Mouse (Mus musculus): ENCODE results near the gene Bbip1.
"Not testable (repeated sequence)": the region's sequence is repeated elsewhere in the genome, so short reads cannot be mapped to it uniquely, and the experiment has no call there.

The Bbip1 gene

DNA sequence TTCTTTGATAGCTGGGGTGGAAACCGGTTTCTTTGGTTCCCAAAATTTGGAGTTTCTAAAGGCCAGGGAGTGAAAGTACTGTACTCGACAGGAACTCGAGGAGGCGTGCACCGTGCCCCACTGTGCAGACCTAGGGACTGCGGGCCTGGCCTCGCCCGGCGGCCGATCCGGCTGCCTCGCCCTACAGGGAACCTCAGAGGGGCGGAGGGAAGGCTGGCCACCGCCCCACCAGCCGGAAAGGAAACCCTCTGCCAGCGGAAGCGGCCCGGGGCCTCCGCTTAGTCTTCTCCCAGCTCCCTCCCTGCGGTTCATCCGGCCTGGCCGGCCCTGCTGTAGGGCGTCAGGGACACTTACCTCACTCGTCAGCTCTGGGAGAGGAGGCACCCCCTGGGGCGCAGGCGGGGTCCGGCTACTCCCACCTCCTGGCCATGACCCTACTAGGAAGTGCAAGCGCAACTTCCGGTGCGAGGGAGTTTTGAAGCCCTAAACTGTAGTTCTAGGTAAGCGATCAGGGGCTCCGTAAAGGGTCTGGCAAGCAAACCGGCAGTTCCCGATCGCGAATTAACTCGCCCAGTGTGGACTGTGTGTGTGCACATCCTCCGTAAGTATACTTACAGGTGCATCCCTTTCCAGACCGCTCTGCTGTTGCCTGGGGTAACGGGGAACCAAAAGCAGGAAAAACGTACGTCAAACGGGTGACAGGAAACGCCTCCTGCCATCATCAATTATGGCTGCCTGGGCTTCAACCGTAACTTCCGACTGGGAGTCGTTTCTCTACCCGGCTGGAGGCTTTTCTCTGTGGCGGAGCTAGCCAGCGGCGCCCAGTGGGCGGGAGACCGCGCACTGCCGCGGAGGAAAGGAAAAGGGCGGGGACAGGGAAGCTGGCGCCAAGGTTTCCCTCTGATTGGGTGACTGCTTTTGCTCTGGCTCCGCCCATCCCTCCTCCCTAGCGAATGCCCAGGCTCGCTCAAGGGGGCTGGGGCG is at the start of gene Bbip1, which contains the start of gene Shoc2:
TSS of gene Bbip1 (minus strand) at position 826 of the 984 bp plus-strand sequence.
TSS of gene Shoc2 (plus strand) at position 505 of the 984 bp plus-strand sequence.
- DNase-seq (ENCODE audit: low spot score in 2 of 2) = peak; percentile 94 to 100

DNA sequence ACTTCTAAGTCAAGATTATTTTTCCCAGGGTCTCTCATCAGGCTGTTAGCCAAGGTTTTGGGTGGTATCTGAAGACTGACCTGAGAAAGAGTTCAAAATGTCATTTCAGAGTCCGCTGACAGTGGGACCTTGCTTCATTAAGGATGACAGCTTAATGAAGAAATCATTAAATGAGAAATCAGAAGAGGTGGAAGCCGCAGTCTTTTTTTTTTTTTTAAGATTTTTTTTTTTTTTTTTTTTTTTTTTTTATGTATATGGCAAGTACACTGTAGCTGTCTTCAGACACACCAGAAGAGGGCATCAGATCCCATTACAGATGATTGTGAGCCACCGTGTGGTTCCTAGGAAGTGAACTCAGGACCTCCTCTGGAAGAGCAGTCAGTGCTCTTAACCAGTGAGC is 49.4 kb upstream of the Bbip1 start:
- DNase-seq (ENCODE audit: low spot score in 2 of 2) = no peak

DNA sequence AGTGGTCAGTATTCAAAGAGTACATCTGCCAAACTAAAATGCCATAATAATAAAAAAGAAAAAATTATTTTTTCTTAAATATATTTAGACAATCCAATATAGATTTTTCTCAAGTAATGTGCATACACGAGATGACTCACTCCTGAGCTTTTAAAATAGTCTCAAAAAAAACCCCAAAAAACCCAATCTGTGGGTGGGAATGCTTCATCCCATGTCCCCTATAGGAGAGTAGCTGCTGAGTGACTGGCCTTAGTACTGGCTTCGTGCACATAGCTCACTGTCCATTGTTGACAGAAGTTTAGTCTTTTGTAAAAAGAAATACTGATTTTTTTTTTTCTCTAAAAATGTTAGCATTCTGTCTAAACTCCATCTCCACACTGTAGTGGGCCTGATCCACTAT is 46.1 kb upstream of the Bbip1 start:
- DNase-seq (ENCODE audit: low spot score in 2 of 2) = no peak

DNA sequence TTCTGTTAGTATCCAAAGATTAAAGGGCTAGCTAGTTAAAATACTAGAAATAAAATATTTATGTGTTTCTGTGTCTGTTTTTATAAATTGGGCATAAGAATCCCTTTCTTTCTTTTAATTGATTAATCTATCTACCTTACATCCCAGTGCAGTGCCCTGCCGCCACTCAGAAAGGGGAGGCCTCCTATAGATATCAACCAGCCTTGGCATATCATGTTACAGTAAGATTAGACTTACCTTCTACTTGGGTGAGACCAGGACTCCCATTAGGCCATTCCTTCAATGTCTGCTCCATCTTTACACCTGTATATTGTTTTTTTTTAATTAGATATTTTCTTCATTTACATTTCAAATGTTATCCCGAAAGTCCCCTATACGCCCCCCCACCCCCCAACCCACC is 40.2 kb upstream of the Bbip1 start:
- no peak for DNase-seq (ENCODE audit: low spot score in 2 of 2)

DNA sequence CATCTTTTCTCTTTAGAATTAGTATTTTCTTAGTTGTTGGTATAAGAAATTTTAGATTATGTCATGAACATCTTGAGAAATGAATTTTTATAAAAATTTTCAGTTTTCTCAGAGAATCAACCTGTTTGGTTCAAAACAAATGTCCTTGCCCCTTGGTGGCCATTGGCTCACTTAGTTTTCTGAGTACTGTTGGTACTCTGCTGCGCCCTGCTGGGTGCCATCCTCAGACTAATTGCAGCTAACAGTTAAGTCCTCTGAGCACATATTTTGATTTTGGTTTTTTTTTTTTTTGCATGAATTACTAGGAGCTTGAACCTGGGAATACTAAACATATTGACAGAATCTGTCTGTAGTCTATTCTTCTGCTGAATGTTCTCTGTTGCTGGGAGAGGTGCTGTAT is 38.9 kb upstream of the Bbip1 start:
- peak in 1 of 2 experiments; percentile 48 for DNase-seq (ENCODE audit: low spot score in 2 of 2)

DNA sequence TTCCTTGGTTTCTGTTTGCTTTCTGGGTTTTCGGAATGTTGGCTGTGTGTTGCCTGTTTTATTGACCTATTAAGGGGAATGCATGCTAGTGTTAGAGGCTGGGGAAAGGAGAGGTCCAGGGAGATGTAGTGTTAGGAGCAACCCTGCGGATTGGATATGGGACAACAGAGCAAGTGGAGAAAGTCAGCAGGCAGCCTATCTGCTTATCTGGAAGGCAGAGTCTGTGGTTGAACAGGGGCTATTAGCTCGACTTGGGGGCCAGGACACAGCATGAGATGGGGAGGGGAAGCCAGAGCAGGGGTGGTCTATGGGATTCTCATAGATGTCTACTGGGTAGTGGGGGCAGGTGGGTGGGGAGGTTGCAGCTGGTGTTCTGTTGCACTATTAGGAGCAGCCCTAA is 37.6 kb upstream of the Bbip1 start:
- no peak for DNase-seq (ENCODE audit: low spot score in 2 of 2)

DNA sequence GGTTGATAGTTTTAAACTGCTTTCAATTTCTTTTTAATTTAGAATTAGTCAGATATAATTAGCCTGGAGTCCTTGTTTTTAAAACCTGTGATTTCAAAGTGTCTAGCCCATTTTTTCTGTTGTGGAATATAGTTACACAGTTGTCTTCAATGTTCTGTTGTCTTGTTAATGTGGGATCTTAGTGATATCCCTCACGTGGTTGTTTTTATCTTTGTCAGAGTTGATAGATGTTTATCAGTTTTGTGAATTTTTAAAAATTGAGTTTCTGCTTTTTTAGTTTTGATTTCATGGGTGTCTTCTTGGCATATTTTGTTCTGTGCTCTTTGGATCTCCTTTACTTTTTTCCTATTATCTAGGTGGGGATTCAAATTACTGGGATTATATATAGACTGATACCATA is 29.2 kb upstream of the Bbip1 start:
- no peak for DNase-seq (ENCODE audit: low spot score in 2 of 2)

DNA sequence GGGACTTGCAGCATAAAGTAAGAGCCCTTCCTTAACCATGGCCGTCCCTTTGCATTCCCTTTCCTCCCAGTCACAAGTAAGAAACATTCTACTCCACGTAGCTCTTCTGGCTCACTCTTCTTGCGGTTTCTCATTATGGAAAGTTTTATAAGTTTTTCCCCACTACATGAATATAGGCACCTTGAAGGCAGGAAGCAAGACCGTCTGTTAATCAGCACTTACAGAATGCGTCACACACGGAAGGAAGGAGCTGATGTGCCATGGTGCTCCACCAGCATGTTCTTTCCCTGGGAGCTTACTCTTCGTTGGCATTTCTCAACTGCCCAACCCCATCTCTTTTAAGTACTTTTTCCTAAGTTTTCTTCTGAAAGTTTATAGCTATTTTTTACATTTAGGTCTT is 27.5 kb upstream of the Bbip1 start:
- DNase-seq (ENCODE audit: low spot score in 2 of 2) = no peak

DNA sequence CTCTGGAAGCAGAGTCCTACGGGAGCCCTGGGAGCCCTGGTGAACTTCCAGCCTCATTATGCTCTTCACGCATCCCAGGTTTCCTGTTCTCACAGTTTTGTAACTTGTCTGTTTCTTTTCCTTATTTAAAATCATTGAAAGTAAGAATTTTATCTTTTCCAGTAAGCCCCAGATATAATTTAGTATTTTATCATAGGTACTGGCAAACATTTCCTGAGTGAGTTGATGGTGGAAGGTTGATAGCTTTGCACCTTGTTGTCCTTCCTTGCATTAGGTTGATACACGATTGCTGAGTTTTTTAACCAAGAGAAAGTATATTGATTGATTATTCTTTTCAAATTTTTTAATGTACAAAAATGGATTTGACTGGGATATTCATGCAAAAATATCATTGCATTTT is 24.8 kb upstream of the Bbip1 start:
- DNase-seq (ENCODE audit: low spot score in 2 of 2) = no peak

DNA sequence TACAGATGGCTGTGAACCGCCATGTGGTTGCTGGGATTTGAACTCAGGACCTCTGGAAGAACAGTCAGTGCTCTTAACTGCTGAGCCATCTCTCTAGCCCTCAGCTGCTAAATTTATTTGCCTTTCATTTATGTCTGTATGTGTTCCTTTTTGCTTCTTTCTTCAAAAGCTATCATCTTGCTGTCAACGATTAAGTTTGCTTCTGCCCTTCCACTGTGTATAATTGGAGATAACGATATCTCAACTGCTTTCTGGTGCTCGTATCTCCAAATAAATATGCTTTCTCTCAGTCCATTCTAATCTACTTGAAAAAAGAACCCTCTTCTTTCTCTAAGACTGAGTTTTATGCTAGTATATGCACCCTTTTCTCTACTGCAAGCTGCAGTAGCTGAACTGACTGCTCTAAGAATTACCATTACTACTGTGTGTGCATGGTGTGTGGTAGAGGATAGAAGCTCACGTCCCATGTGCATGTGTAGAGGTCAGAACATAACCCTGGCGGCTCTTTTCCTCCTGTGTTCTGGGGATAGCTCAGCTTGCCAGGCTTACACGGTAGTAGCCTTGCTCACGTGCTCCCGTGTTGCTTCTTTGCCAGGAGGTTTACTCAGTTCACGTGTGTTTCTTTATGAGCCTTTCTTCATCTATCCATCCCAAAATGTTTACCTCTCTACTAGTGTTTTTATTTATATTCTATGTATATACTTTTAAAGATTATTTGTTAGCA is 20.6 kb upstream of the Bbip1 start:
- DNase-seq (ENCODE audit: low spot score in 2 of 2) = no peak

DNA sequence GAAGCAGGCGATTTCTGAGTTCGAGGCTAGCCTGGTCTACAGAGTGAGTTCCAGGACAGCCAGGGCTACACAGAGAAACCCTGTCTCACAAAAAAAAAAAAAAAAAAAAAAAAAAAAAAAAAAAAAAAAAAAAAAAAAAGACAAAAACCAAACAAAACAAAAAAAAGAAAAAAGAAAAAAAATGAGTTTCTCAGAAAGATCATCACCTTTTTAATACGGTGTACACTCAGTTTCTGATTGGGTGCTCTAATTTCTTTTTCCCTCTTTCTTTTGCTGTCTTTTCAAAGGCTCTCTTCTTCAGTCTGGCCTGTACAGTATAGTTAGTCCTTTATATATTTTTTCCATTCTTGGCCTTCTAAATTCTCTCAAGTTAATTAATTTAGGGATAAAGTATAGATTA is 19.9 kb upstream of the Bbip1 start:
- DNase-seq (ENCODE audit: low spot score in 2 of 2) = not testable (repeated sequence)

DNA sequence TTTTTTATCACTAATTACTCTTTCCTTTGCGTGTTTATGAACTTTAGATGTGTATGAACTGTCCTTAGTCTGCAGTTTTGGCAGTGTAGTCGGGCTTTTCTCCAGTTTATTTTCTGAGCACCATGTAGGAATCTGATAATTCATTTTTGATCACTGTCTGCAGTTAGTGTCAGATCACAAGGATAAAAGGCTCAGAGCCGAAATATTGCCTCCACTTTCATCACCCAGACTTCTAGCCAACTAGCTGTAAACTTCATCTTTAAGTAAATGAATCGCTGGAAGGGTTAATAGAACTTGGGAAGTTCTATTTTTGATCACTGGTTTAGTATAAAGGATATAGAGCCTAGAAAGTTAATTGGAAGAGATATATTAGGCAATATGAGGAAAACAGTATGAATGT is 18.1 kb upstream of the Bbip1 start:
- DNase-seq (ENCODE audit: low spot score in 2 of 2) = no peak

DNA sequence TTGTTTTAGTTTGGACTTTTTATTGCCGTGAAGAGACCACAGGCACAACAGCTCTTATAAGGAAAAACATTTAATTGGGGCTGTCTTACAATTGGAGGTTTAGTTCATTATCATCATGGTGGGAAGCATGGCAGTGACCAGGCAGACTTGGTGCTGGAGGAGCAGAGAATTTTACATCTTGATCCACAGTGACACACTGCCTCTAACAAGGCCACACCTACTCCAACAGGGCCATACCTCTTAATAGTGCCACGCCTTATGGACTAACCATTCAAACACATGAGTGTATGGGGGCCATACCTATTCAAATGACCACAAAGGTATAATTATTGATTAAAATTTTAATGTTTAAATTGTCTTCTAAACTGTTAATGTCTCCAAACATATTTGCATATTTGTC is 13.1 kb upstream of the Bbip1 start:
- no peak for DNase-seq (ENCODE audit: low spot score in 2 of 2)

DNA sequence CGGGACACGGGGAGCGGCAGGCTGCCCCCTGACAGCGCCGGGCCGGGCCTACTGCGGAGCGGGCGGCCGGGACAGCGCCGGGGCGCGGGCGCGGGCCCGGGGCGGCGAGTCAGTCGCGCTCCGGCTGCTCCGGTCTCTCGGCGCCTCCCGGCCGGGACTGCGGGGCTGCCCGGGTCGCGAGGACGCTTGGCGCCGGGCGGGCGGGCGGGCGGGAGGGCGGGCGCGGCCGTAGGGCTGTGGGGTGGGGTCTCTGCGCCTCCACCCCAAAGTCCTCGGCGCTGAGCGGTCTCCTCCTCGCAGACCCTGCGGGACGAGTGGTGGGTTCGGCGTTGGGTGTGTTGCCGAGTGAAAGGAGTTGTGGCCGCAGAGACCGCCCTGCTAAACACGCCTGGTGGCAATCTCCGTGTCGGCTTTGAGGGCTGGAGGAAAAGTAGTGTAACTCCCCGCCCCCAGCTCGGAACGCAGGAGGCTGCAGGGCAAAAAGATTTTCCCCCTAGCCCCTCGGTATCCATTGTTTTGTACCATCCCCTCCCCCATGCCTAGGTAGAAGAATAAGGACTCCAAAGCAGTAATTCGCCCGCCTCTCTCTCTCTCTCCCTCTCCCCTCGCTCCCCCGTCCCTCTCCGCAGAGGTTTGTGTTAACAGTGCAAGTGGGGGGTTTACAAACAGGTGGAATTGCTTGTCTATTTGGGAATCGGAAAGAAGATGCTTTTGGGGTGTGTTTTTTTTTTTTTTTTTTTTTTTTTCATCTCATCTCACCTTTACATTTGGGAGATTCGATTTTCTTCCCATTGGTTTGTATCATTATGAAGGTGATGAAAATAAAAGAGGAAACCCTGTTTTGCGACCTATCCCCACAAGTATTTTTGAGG is 980 bp upstream of the Bbip1 start:
- peak; percentile 66 to 70 for DNase-seq (ENCODE audit: low spot score in 2 of 2)

DNA sequence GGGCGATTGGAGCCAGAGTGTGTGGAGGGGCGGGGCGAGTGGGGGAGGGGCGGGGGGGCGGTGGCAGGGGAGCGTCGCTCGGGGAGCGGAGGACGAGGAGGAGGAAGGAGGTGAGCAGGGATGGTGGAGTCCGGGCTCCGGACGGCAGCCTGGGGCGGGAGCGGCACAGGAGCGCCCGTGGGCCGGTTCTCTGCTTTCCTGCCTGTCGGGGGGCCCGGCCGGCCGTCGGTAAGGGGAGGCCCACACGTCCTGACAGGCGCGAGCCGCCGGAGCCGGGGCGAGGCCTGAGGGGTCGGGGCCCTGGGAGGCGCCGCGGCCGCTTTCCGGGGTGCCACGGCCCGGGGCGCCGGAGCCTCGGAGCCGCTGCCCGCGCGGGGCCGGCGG is 351 bp upstream of the Bbip1 start:
- no peak for DNase-seq (ENCODE audit: low spot score in 2 of 2)

DNA sequence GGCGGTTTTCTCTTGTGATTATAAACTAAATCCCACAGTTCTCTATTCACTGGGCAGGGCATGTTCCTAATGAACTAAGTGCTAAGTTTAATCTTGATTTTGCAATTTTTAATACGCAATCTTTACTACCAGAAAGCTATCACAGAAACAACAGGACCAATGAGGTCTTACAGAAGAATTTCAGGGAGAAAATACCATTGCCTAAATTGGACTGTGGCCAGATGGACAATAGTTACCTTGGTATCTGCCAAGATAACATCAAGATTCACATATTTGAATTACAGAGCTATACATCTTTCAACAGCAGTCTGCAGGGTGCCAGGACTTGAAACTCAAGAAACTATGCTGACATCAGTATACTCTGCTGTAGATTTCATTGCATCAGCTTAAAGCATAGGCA is 2.1 kb downstream of the Bbip1 start:
- DNase-seq (ENCODE audit: low spot score in 2 of 2) = no peak

DNA sequence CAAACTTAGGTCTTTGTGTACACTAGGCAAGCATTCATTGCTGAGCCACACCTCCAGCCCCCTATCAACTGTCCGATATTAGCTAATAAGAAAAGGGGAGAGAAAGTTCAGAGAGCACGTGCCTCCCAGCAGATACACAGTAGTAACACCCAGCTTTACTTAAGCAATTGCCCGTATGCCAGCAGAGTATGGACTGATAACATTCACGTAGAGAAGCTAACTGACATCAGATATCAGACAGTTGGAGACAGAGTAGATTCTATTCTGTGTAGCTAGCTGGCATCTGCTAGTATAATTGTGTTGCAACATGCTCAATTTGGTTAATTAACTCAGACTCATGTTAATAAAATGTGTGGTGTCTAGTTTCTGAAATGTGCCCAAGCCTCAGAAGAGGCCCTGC is 3.3 kb downstream of the Bbip1 start:
- no peak for DNase-seq (ENCODE audit: low spot score in 2 of 2)

DNA sequence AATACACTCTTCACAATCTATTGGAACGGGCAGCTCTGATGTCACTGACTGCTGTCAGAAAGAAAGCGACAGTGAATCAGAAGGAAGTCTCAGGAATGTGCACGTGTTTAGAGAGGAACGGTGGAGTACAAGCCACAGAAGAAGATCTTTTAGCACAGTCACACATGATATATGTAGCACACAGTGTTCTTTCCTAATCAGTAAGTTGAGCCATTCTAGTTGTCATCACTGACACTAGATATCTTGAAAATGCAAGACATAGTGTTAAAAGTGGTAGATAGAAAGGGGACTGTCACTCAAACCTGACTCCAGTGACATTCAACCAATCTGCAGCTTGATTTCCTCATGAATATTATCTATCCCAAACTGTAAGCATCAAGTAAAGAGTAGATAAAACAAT is 5.0 kb downstream of the Bbip1 start:
- DNase-seq (ENCODE audit: low spot score in 2 of 2) = no peak

DNA sequence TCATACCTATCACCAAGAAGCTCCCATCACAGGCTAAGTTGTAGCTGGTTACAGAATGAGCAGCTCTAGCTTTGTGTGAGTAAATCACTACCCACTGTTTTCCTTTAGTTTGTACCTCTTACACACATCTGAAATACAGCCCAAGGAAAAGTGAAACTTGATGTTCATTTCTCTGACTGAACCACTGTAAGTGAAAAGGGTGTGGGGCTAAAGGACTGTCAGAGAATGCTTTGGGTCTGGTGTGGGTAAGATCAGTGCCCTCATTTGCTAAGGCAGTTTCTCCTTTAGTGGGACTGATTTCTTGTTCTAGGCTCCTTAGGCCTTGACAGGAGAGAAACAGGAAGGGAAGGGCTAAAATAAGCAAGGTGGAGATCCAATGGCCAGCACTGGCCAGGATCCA is 10.4 kb downstream of the Bbip1 start:
- DNase-seq (ENCODE audit: low spot score in 2 of 2) = no peak

DNA sequence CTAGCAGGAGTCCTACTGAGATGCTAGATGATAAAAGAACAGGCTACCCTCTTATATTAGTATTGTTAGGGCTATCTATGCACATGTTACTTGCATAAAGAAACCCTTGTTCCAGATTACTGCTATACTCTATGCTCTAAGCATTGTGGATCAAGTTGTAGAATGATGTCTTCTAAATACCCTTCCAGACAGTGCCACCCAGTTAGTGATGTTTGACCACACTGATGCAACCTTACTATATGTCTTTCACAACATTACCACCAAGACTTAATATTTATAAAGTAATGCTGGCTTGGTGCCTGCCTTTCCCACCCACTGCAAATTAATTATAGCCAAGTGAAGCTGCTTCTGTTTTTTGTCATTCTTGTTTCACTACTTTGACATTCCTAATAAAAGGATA is 11.4 kb downstream of the Bbip1 start:
- no peak for DNase-seq (ENCODE audit: low spot score in 2 of 2)

DNA sequence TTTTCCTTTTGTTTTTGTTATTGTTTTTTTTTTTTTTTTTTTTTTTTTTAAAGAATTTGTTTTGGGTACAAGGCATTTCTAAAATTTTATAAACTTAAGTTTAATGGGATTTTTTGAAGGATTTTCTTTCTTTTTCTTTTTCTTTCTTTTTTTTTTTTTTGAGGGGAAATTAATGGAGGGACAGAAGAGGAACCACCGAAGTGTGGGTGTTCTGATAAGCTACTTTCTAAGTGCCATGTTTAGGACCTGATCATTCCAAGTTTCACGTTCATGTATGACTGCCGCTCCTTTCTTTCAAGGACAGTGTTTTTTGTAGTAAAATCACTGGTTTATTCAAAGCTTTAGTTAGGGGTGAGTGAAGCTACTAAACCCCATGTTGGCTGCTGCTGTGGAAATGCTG is 15.2 kb downstream of the Bbip1 start:
- no peak for DNase-seq (ENCODE audit: low spot score in 2 of 2)

DNA sequence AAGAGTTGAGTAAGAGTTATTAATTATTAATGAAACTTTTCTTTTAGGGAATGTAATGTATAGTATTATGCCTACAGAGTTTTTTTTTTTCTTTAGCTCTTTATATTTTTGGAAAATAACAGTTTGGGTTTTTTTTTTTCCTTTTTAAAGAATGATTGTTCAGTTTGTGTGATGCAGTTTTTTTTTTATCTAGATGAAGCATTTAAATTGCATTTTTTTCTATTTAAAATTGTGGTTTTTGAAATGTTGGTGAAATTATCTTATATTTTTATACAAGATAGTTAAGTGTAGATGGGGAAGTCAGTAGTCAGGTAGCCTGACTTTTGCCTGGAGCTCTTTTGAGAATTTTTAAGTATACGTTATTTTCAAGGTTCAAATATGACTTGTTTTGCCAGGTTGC is 17.7 kb downstream of the Bbip1 start:
- DNase-seq (ENCODE audit: low spot score in 2 of 2) = no peak

Measured in spleen, postnatal 10 days (tissue).